Mouse (Mus musculus): Measurements from ENCODE around the gene Atg2b. TPM values are rescaled to one million over a fixed set of nuclear protein-coding genes. Genes with fewer than 3 reads are reported as not detected.

Gene Atg2b
- 6.7 and 7.9 TPM in 2 replicates for polyA plus RNA-seq (2021; fragmentation: Nextera tagmentation)
- long read RNA-seq, experiment 1, partial matches to known transcripts: 11 of 22 reads
- long read RNA-seq, experiment 1, other reads (novel, unspliced or antisense): 11 of 22 reads
- long read RNA-seq, experiment 2, partial matches to known transcripts: 4 of 9 reads
- long read RNA-seq, experiment 2, other reads (novel, unspliced or antisense): 5 of 9 reads

GRCm38 (mm10) chr12:105685001-105685691 lies at the start of gene Atg2b:
Gene Atg2b (minus strand): TSS chr12:105685211.

GRCm38 (mm10) chr12:105705799-105706487 lies 20.9 kb upstream of the Atg2b start, which contains the start of gene Ak7:
Gene Ak7 (plus strand): TSS chr12:105705976.

GRCm38 (mm10) chr12:105683933-105684901 lies 794 bp downstream of the Atg2b start, which contains the start of gene Gskip:
Gene Gskip (plus strand): TSS chr12:105684829.

GRCm38 (mm10) chr12:105602581-105603210 lies 82.3 kb downstream of the Atg2b start, which contains the start of gene Bdkrb1:
Gene Bdkrb1 (plus strand): TSS chr12:105603085.

Other genes starting within 250 kb of the Atg2b start
- 7.9 and 10.2 TPM in 2 replicates for gene D430019H16Rik, start 231.4 kb downstream of the Atg2b start, polyA plus RNA-seq (2021; fragmentation: Nextera tagmentation)
- 0.15 and 0.21 TPM in 2 replicates for gene Bdkrb2, start 122.0 kb downstream of the Atg2b start, polyA plus RNA-seq (2021; fragmentation: Nextera tagmentation)
- gene Bdkrb1, start 82.1 kb downstream of the Atg2b start, polyA plus RNA-seq (2021; fragmentation: Nextera tagmentation): not detected in 2 replicates
- 46.2 and 53.0 TPM in 2 replicates for gene Gskip, start 382 bp downstream of the Atg2b start, polyA plus RNA-seq (2021; fragmentation: Nextera tagmentation)
- gene Ak7, start 20.8 kb upstream of the Atg2b start, polyA plus RNA-seq (2021; fragmentation: Nextera tagmentation): 0.36 and 0.75 TPM in 2 replicates
- 63.5 and 71.3 TPM in 2 replicates for gene Papola, start 99.5 kb upstream of the Atg2b start, polyA plus RNA-seq (2021; fragmentation: Nextera tagmentation)